Mouse (Mus musculus) heart, adult 11 months (tissue): ENCODE measurements around the gene Tsen54.
A peak's percentile ranks its signal among the peaks of the same experiment; 100 is the strongest.
"Not testable (repeated sequence)": the region's sequence is repeated elsewhere in the genome, so short reads cannot be mapped to it uniquely, and the experiment has no call there.

ENCODE experiments used
- DNase-seq: peaks from one replicate; pipeline ENCODE4 v3.0.0; 2022

The Tsen54 gene

GRCm38 (mm10) chr11:115831518-115831917, 17.0 kb downstream of the Tsen54 start:
- no peak for DNase-seq

- DNase-seq: no peak
Measured at GRCm38 (mm10) chr11:115832064-115832463, 17.5 kb downstream of the Tsen54 start.

- peak; percentile 96 for DNase-seq
Measured at GRCm38 (mm10) chr11:115832523-115832922, 18.0 kb downstream of the Tsen54 start.

- DNase-seq: no peak
Measured at GRCm38 (mm10) chr11:115833021-115833513, 18.5 kb downstream of the Tsen54 start.

GRCm38 (mm10) chr11:115834033-115834432, 19.5 kb downstream of the Tsen54 start:
- no peak for DNase-seq

- no peak for DNase-seq
Measured at GRCm38 (mm10) chr11:115836656-115837395, 22.3 kb downstream of the Tsen54 start.

GRCm38 (mm10) chr11:115837606-115838345, 23.3 kb downstream of the Tsen54 start:
- DNase-seq: no peak

GRCm38 (mm10) chr11:115838895-115839311, 24.4 kb downstream of the Tsen54 start:
- DNase-seq: peak; percentile 95

GRCm38 (mm10) chr11:115839732-115840131, 25.2 kb downstream of the Tsen54 start:
- no peak for DNase-seq

- DNase-seq: no peak
Measured at GRCm38 (mm10) chr11:115841044-115841443, 26.5 kb downstream of the Tsen54 start.

GRCm38 (mm10) chr11:115841961-115842550, 27.5 kb downstream of the Tsen54 start:
- DNase-seq: peak; percentile 98

- no peak for DNase-seq
Measured at GRCm38 (mm10) chr11:115843141-115843890, 28.8 kb downstream of the Tsen54 start.

GRCm38 (mm10) chr11:115843891-115844239, 29.3 kb downstream of the Tsen54 start:
- no peak for DNase-seq

GRCm38 (mm10) chr11:115844240-115844639, 29.7 kb downstream of the Tsen54 start:
- DNase-seq: no peak

- DNase-seq: no peak
Measured at GRCm38 (mm10) chr11:115845819-115846218, 31.3 kb downstream of the Tsen54 start.

- DNase-seq: no peak
Measured at GRCm38 (mm10) chr11:115854674-115855073, 40.1 kb downstream of the Tsen54 start.

GRCm38 (mm10) chr11:115857146-115857545, 42.6 kb downstream of the Tsen54 start:
- not testable (repeated sequence) for DNase-seq

GRCm38 (mm10) chr11:115857936-115858335, 43.4 kb downstream of the Tsen54 start:
- DNase-seq: no peak

GRCm38 (mm10) chr11:115858354-115858753, 43.8 kb downstream of the Tsen54 start, which contains the start of gene Myo15b:
Gene Myo15b (plus strand): TSS chr11:115858406.
- DNase-seq: no peak

GRCm38 (mm10) chr11:115859143-115859945, 44.8 kb downstream of the Tsen54 start:
- DNase-seq: peak; percentile 98

GRCm38 (mm10) chr11:115863895-115864294, 49.4 kb downstream of the Tsen54 start:
- no peak for DNase-seq

GRCm38 (mm10) chr11:115869393-115869792, 54.9 kb downstream of the Tsen54 start:
- DNase-seq: no peak
